Mouse (Mus musculus) embryonic facial prominence, embryonic 11.5 days (tissue): ENCODE measurements around the gene Aldh3a1. TPM values are rescaled to one million over a fixed set of nuclear protein-coding genes. Genes with fewer than 3 reads are reported as not detected.
A peak's percentile ranks its signal among the peaks of the same experiment; 100 is the strongest.
"Not testable (repeated sequence)": the region's sequence is repeated elsewhere in the genome, so short reads cannot be mapped to it uniquely, and the experiment has no call there.

Source experiments
- ATAC-seq: fragments of 200-750 bp; cut with Nextera tagmentation; replicated peaks from 2 replicates; pipeline ENCODE4 v1.8.0; 2017; ENCODE audit warnings: low read depth; ENCODE audit not compliant: insufficient number of reproducible peaks, low FRiP score, low TSS enrichment
- DNase-seq: peaks from one replicate; pipeline ENCODE4 v3.0.0-alpha.2; 2015; ENCODE audit warnings: low spot score
- H3K27ac ChIP-seq: fragments of 300-500 bp; sonication (generic); replicated peaks from 2 replicates; pipeline ENCODE4 v1.5.1; 2014; ENCODE audit warnings: mild to moderate bottlenecking, low read depth, low read length, control low read depth
- H3K27me3 ChIP-seq: fragments of 300-500 bp; sonication (generic); 2 replicates; pipeline ENCODE4 v1.6.1; 2014; ENCODE audit warnings: mild to moderate bottlenecking, low read length, moderate library complexity, mixed read lengths; ENCODE audit not compliant: control insufficient read depth, insufficient read depth
- H3K36me3 ChIP-seq: fragments of 300-500 bp; sonication (generic); replicated peaks from 2 replicates; pipeline ENCODE4 v1.6.1; 2014; ENCODE audit warnings: low read depth, mild to moderate bottlenecking, low read length, moderate library complexity, mixed read lengths; ENCODE audit not compliant: control insufficient read depth, insufficient read depth
- H3K4me1 ChIP-seq: fragments of 300-500 bp; sonication (generic); 2 replicates; pipeline ENCODE4 v1.6.1; 2014; ENCODE audit warnings: low read length, mixed read lengths; ENCODE audit not compliant: control insufficient read depth, insufficient read depth
- H3K4me2 ChIP-seq: fragments of 300-500 bp; sonication (generic); 2 replicates; pipeline ENCODE4 v1.6.1; 2014; ENCODE audit warnings: low read depth, mild to moderate bottlenecking, control low read depth, low read length, moderate library complexity
- H3K4me3 ChIP-seq: fragments of 300-500 bp; sonication (generic); 2 replicates; pipeline ENCODE4 v1.5.1; 2014; ENCODE audit warnings: low read depth, low read length, control low read depth
- H3K9ac ChIP-seq: fragments of 300-500 bp; sonication (generic); replicated peaks from 2 replicates; pipeline ENCODE4 v1.6.1; 2014; ENCODE audit warnings: mild to moderate bottlenecking, control low read depth, low read length
- H3K9me3 ChIP-seq: fragments of 300-500 bp; sonication (generic); replicated peaks from 2 replicates; pipeline ENCODE4 v1.6.1; 2016; ENCODE audit warnings: mild to moderate bottlenecking, low read length, inconsistent platforms, mixed read lengths; ENCODE audit not compliant: control insufficient read depth
- WGBS: fragments of 180-500 bp; shearing (Covaris S2); extraction: QIAGEN DNeasy Blood & Tissue Kit; methylation state at CpG from one replicate; pipeline ENCODE4 v1.1.7; 2014; 5-methylcytosine and 5-hydroxymethylcytosine counted together
- polyA plus RNA-seq: library from polyadenylated mRNA; unstranded; fragments of >200 nt; fragmentation: Nextera tagmentation; extraction: Ambion mirVana; gene quantifications from 2 replicates; pipeline ENCODE4 v1.2.1, GENCODE M21; 2014

Gene Aldh3a1
- polyA plus RNA-seq, 1 experiment from 2014 or later: not detected

DNA sequence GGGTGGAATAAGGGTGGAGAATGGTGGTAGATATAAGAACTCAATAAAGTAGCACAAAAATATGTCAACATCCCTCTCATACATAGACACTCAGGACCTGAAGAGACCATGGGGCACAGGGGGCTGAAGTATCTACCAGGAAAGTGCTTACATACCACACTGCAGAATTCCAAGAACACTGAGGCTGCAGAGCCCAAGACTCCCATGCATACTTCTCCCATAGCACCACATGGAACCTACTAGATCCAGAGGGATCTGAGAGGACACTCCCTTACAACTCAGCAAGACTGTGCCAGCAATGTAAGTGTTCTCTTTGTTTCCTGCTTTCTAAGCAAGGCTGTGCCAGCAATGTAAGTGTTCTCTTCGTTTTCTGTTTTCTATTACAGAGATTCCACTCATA, 23.5 kb upstream of the Aldh3a1 start:
- no peak overlapping the region for H3K9ac ChIP-seq
- H3K36me3 ChIP-seq: no peaks in the 10 kb centered on the region
- H3K4me2 ChIP-seq: no peak overlapping the region
- H3K9me3 ChIP-seq: no peaks in the 10 kb centered on the region
- no peak overlapping the region for H3K27ac ChIP-seq
- no peak for DNase-seq
- ATAC-seq: no peak
- H3K4me3 ChIP-seq: no peak overlapping the region
- H3K27me3 ChIP-seq: no peaks in the 10 kb centered on the region
- WGBS: 69% methylated on average over 1 of the region's 1 CpGs
- no peaks in the 10 kb centered on the region for H3K4me1 ChIP-seq

DNA sequence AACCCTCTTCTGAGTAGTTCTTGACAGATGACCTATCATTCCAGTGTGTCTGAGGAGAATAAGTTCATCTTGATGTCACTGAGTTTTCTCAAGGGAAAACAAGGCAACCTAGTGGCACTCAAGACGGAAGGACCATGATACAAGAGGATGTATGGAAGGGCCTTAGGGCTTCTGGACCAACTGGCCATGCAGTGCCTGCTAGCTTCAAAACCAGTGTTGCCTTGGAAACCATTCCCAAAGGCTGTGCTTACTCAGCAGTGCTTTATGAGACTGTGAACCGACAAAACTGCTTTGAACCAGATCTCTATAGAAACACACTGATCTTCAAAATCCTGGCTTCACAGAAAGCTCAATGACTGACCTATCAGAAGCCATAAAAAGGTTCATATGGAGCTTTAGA, 16.6 kb upstream of the Aldh3a1 start:
- WGBS: 78% methylated on average over 2 of the region's 2 CpGs
- Histone ChIP-seq H3K36me3 (no peaks in the 10 kb centered on the region), H3K27ac (no peak overlapping the region), H3K4me3 (no peak overlapping the region), H3K9ac (no peak overlapping the region), H3K9me3 (no peaks in the 10 kb centered on the region), H3K27me3 (no peaks in the 10 kb centered on the region), H3K4me2 (no peak overlapping the region), H3K4me1 (no peaks in the 10 kb centered on the region)
- DNase-seq: no peak
- no peak for ATAC-seq

DNA sequence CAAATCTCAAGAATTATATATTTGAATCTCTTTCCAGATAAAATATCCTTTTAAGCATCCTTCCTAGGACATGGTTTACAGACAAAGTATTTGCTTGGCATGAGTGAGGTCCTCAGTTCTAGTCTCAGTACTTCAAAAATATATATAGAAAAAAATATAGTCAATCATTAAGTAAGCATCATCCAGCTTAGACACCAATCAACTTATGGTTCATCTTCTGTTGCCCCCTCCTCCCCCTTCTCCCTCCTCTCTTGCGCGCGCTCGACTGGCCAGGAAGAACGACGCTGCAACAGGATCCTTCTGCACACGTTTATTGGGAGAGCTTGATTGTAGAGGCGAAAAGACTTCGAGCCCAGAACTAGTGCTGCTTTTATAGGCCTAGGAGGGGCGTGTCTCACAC, 15.2 kb upstream of the Aldh3a1 start:
- ATAC-seq, H3K27me3 ChIP-seq, H3K27ac ChIP-seq, H3K4me2 ChIP-seq, H3K9me3 ChIP-seq, H3K36me3 ChIP-seq, H3K4me3 ChIP-seq, DNase-seq, H3K9ac ChIP-seq, H3K4me1 ChIP-seq: not testable (repeated sequence)
- 92% methylated on average over 7 of the region's 10 CpGs for WGBS

DNA sequence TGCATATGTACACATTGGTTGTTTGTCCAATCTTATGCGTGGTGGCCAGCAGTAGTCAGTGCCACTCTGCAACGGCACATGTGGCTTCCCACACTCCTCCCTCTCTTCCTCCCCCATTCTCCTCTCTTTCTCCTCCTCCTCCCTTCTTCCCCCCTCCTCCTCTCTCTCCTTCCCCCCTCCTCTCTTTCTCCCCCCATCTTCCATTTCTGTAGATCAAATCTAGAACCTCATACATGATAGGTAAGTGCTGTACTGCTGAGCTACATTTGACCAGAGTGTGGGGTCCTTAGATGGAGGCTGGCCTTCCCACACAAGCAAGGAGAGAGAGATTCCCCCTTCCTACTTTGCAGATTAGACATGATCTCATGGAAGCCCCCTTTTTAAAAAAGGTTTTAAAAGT, 14.6 kb upstream of the Aldh3a1 start:
- Histone ChIP-seq H3K27me3 (no peaks in the 10 kb centered on the region), H3K9me3 (no peaks in the 10 kb centered on the region), H3K4me1 (no peaks in the 10 kb centered on the region), H3K27ac (no peak overlapping the region), H3K9ac (no peak overlapping the region), H3K36me3 (no peaks in the 10 kb centered on the region), H3K4me2 (no peak overlapping the region), H3K4me3 (no peak overlapping the region)
- ATAC-seq (no peak), DNase-seq (no peak)
- 100% methylated on average over 1 of the region's 2 CpGs for WGBS

DNA sequence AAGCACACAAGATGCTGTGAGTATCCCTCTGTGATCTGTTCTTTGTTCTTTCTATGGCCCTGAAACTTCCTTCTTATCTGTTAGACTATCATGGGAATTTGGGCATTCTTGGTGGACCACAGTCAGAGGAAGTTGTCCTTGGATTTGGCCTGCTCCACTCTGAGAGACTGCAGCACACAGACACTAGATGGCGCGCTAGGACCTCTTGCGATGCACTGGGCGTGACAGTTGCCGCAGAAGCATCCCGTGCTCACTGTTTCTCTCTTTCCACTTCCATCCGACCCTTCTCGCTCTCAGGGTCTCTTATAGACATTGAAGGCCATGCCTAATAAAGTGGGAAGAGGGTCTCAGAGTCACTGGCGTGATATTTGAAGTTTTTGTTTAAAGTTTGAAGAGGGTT, 13.9 kb upstream of the Aldh3a1 start:
- 12% methylated on average over 9 of the region's 9 CpGs for WGBS
- no peak overlapping the region for H3K4me3 ChIP-seq
- no peak for ATAC-seq

DNA sequence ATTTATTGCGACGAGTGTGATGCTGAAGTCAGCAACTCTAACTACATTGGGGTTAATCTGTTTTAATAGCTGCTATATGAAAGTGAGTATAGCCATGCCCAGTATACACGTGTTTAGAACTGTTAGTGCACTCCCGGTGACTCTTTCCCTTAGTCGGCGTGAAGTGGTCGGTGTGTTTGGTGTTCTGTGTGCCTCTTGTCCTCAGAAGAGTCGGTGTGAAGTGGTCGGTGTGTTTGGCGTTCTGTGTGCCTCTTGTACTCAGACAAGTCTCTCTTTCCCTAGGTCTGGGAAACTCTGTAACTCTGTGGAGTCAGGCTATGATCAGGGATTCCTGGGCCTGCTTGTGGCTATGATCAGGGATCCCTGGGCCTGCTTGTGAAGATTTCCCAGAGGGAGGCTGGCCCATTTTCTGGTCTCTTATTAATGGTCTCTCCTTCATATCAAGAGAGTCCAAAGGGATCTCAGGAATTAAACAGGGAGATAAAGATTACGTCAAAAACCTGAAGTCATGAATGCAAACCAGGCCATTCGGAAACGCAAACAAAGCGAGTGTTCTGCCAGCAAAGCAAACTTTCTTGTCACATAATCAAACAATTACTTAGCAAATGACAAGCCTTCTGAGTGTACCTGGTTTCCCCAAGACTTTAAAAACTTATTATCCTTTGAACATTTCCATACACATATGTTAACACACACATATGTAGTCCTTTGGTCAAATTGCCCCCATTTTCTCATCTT, 10.6 kb upstream of the Aldh3a1 start:
- Histone ChIP-seq H3K27me3 (no peaks in the 10 kb centered on the region), H3K9ac (no peak overlapping the region), H3K27ac (no peak overlapping the region), H3K4me1 (no peaks in the 10 kb centered on the region), H3K4me3 (no peak overlapping the region), H3K4me2 (no peak overlapping the region), H3K9me3 (no peaks in the 10 kb centered on the region), H3K36me3 (no peaks in the 10 kb centered on the region)
- DNase-seq: no peak
- no peak for ATAC-seq
- 86% methylated on average over 14 of the region's 14 CpGs for WGBS

More for the DNA sequence above, 13.9 kb upstream of the Aldh3a1 start:
- H3K4me2 ChIP-seq: no peak overlapping the region
- H3K4me1 ChIP-seq: no peaks in the 10 kb centered on the region
- no peak overlapping the region for H3K9ac ChIP-seq
- no peaks in the 10 kb centered on the region for H3K27me3 ChIP-seq
- H3K9me3 ChIP-seq: no peaks in the 10 kb centered on the region
- peak; percentile 89 for DNase-seq
- H3K27ac ChIP-seq: no peak overlapping the region
- no peaks in the 10 kb centered on the region for H3K36me3 ChIP-seq

DNA sequence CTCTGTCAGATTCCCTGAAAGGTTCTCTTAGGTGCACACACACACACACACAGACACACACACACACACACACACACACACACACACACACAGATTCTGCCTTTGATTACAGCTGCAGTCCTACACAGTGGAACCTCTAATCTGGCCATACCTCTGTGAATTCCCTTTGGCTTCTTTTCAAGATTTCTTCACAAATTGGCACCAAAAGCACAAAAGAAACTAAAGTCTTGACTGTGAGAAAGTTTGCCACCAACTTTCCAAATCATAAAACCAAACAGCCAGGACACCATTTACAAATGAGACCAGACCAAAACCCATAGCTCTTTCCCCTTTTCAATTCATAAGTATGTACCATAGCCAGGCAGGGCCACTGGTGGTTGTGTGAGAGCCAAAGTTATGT, 9.4 kb upstream of the Aldh3a1 start:
- H3K27ac ChIP-seq: no peak overlapping the region
- ATAC-seq (no peak), DNase-seq (no peak)

DNA sequence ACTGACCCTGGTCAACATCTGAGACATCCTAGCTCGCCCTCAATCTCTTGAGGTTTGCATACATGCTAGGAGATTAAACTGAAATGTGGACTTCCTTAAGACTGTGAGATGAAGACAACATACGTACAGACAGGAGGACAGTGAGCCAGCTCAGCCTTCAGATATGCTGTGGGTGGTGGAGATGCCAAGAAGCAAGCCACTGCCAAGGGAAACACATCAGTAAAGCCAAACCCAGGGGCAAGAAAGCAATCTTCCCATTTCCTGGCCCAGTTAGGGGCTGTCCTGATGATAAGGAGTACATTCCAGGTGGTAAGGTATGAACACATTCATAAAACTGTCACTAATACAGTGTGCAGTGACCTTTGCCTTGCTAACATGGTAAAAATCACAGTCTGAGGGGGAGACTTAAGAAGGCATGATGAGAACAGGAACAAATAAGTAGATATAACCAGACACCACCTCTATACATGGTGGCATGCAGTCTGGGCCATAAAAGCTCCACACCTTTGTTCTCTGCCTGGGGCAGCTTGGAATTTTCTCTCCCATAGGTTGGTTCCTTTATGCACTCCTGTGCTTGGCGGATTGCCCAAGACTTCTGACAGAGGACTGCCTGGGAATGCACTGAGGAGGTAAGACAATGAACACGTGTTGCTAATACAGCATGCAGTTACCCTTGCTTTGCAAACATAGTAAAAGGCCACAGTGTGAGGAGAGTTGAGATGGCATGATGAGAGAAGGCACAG, 7.5 kb upstream of the Aldh3a1 start:
- Histone ChIP-seq H3K9ac (no peak overlapping the region), H3K9me3 (no peaks in the 10 kb centered on the region), H3K27ac (no peak overlapping the region), H3K4me1 (no peaks in the 10 kb centered on the region), H3K4me3 (no peak overlapping the region), H3K36me3 (no peaks in the 10 kb centered on the region), H3K27me3 (no peaks in the 10 kb centered on the region), H3K4me2 (no peak overlapping the region)
- ATAC-seq: no peak
- DNase-seq: no peak
- WGBS: 78% methylated on average over 4 of the region's 4 CpGs

More for the DNA sequence above, 9.4 kb upstream of the Aldh3a1 start:
- Histone ChIP-seq H3K9ac (no peak overlapping the region), H3K4me3 (no peak overlapping the region), H3K9me3 (no peaks in the 10 kb centered on the region), H3K4me1 (no peaks in the 10 kb centered on the region), H3K27me3 (no peaks in the 10 kb centered on the region), H3K4me2 (no peak overlapping the region), H3K36me3 (no peaks in the 10 kb centered on the region)
